Mouse (Mus musculus) neural tube, embryonic 13.5 days (tissue): ENCODE data around the gene Zfp87. TPM values are rescaled to one million over a fixed set of nuclear protein-coding genes. Genes with fewer than 3 reads are reported as not detected.

ENCODE experiments used
- ATAC-seq: fragments of 200-750 bp; cut with Nextera tagmentation; 2 replicates; pipeline ENCODE4 v1.8.0; 2017; ENCODE audit warnings: low read depth, mild to moderate bottlenecking, moderate TSS enrichment, moderate library complexity
- H3K27ac ChIP-seq: fragments of 300-500 bp; sonication (generic); replicated peaks from 2 replicates; pipeline ENCODE4 v1.5.1; 2015; ENCODE audit warnings: moderate library complexity, mild to moderate bottlenecking, inconsistent platforms
- H3K27me3 ChIP-seq: fragments of 300-500 bp; sonication (generic); 2 replicates; pipeline ENCODE4 v1.6.1; 2015; ENCODE audit warnings: mild to moderate bottlenecking, inconsistent platforms
- H3K36me3 ChIP-seq: fragments of 300-500 bp; sonication (generic); 2 replicates; pipeline ENCODE4 v1.6.1; 2015; ENCODE audit warnings: mild to moderate bottlenecking, inconsistent platforms
- H3K4me1 ChIP-seq: fragments of 300-500 bp; sonication (generic); replicated peaks from 2 replicates; pipeline ENCODE4 v1.6.1; 2015; ENCODE audit warnings: inconsistent platforms
- H3K4me2 ChIP-seq: fragments of 300-500 bp; sonication (generic); 2 replicates; pipeline ENCODE4 v1.6.1; 2015; ENCODE audit warnings: inconsistent platforms, mild to moderate bottlenecking, moderate library complexity
- H3K4me3 ChIP-seq: fragments of 300-500 bp; sonication (generic); 2 replicates; pipeline ENCODE4 v1.5.1; 2015; ENCODE audit warnings: mild to moderate bottlenecking, inconsistent platforms
- H3K9ac ChIP-seq: fragments of 300-500 bp; sonication (generic); 2 replicates; pipeline ENCODE4 v1.6.1; 2015; ENCODE audit warnings: moderate library complexity, mild to moderate bottlenecking, inconsistent platforms
- H3K9me3 ChIP-seq: fragments of 300-500 bp; sonication (generic); 2 replicates; pipeline ENCODE4 v1.6.1; 2016; ENCODE audit warnings: inconsistent platforms
- WGBS: fragments of 180-500 bp; shearing (Covaris S2); methylation state at CpG from one replicate; pipeline ENCODE4 v1.1.7; 2015; 5-methylcytosine and 5-hydroxymethylcytosine counted together
- polyA plus RNA-seq: library from polyadenylated mRNA; unstranded; fragments of >200 nt; fragmentation: Nextera tagmentation; extraction: Ambion mirVana; gene quantifications from 2 replicates; pipeline ENCODE4 v1.2.1, GENCODE M21; 2015

Zfp87 gene
- polyA plus RNA-seq, 1 experiment from 2014 or later: 33.5 TPM

GRCm38 (mm10) chr13:67483625-67484423 is 42.2 kb downstream of the Zfp87 start, which contains the start of gene Zfp874b:
TSS of gene Zfp874b (minus strand) at chr13:67484258.
- peaks cover 13% of the 10 kb centered on the region for H3K4me1 ChIP-seq
- H3K4me2 ChIP-seq: peak within 1 kb of the TSS; percentile 62
- 6% methylated on average over 20 of the region's 20 CpGs for WGBS
- peak; percentile 97 for ATAC-seq
- peak within 1 kb of the TSS; percentile 67 for H3K9ac ChIP-seq
- no peak within 1 kb of the TSS for H3K27ac ChIP-seq
- peaks cover 12% of the 10 kb centered on the region for H3K36me3 ChIP-seq
- H3K27me3 ChIP-seq: no peaks in the 10 kb centered on the region
- H3K4me3 ChIP-seq: peak within 1 kb of the TSS; percentile 59
- no peaks in the 10 kb centered on the region for H3K9me3 ChIP-seq

GRCm38 (mm10) chr13:67481528-67481927 is 44.4 kb downstream of the Zfp87 start:
- WGBS: 72% methylated on average over 4 of the region's 4 CpGs
- Histone ChIP-seq H3K4me3 (no peak overlapping the region), H3K27me3 (no peaks in the 10 kb centered on the region), H3K27ac (no peak overlapping the region), H3K9ac (no peak overlapping the region), H3K36me3 (no peaks in the 10 kb centered on the region), H3K4me2 (no peak overlapping the region), H3K4me1 (peaks cover 13% of the 10 kb centered on the region), H3K9me3 (no peaks in the 10 kb centered on the region)
- ATAC-seq: no peak

- no peak for ATAC-seq
- Histone ChIP-seq H3K4me1 (no peaks in the 10 kb centered on the region), H3K27ac (no peak overlapping the region), H3K9ac (no peak overlapping the region), H3K4me3 (no peak overlapping the region), H3K4me2 (no peak overlapping the region), H3K36me3 (peaks cover 25% of the 10 kb centered on the region), H3K27me3 (no peaks in the 10 kb centered on the region), H3K9me3 (no peaks in the 10 kb centered on the region)
- WGBS: 88% methylated on average over 3 of the region's 3 CpGs
Observed at GRCm38 (mm10) chr13:67469274-67469673, 56.7 kb downstream of the Zfp87 start.

Other genes starting within 250 kb of the Zfp87 start
- 5.1 and 5.9 TPM in 2 replicates for gene Zfp458, start 247.7 kb downstream of the Zfp87 start, polyA plus RNA-seq
- gene Zfp457, start 219.7 kb downstream of the Zfp87 start, polyA plus RNA-seq: 0.88 and 1.2 TPM in 2 replicates
- 1.6 and 2.2 TPM in 2 replicates for gene Zfp595, start 193.6 kb downstream of the Zfp87 start, polyA plus RNA-seq
- gene Gm28044, start 165.6 kb downstream of the Zfp87 start, polyA plus RNA-seq: not detected in 2 replicates
- gene Zfp953, start 165.6 kb downstream of the Zfp87 start, polyA plus RNA-seq: 0.82 and 1.0 TPM in 2 replicates
- 0.58 TPM in 1 of 2 replicates, not detected in the other for gene Gm28041, start 150.4 kb downstream of the Zfp87 start, polyA plus RNA-seq
- gene Zfp456, start 150.4 kb downstream of the Zfp87 start, polyA plus RNA-seq: 1.3 and 1.5 TPM in 2 replicates
- 3.8 and 4.2 TPM in 2 replicates for gene Zfp429, start 126.4 kb downstream of the Zfp87 start, polyA plus RNA-seq
- gene Zfp459, start 104.8 kb downstream of the Zfp87 start, polyA plus RNA-seq: 0.73 and 0.91 TPM in 2 replicates
- 5.6 and 6.5 TPM in 2 replicates for gene Zfp874a, start 74.6 kb downstream of the Zfp87 start, polyA plus RNA-seq
- 2.5 TPM in 2 replicates for gene Zfp874b, start 41.9 kb downstream of the Zfp87 start, polyA plus RNA-seq
- 12.8 and 14.2 TPM in 2 replicates for gene Zfp58, start 25.6 kb downstream of the Zfp87 start, polyA plus RNA-seq
- not detected in 2 replicates for gene Gm26965, start within 50 bp of the Zfp87 start, polyA plus RNA-seq
- gene Zfp748, start 27.7 kb upstream of the Zfp87 start, polyA plus RNA-seq: 14.0 and 15.5 TPM in 2 replicates
- 4.5 and 5.0 TPM in 2 replicates for gene Zfp729b, start 83.5 kb upstream of the Zfp87 start, polyA plus RNA-seq
- gene Gm49345, start 111.6 kb upstream of the Zfp87 start, polyA plus RNA-seq: not detected in 2 replicates
- gene Zfp729a, start 111.6 kb upstream of the Zfp87 start, polyA plus RNA-seq: 2.6 and 2.7 TPM in 2 replicates
- gene Zfp738, start 160.9 kb upstream of the Zfp87 start, polyA plus RNA-seq: 13.0 and 15.4 TPM in 2 replicates
- gene Zfp65, start 203.0 kb upstream of the Zfp87 start, polyA plus RNA-seq: 8.5 and 9.5 TPM in 2 replicates
- gene Zfp85, start 229.1 kb upstream of the Zfp87 start, polyA plus RNA-seq: 7.2 and 8.0 TPM in 2 replicates